Mouse (Mus musculus) v-Abl transformed pro-B cells (cell line): ENCODE data around the gene Extl1.

ENCODE experiments used
- in situ Hi-C, 2 experiments: fragments of 400-800 bp; cut with MboI; formaldehyde crosslinking; loops; one replicate each; pipeline ENCODE4 v1.15.1; 2025; ENCODE audit not compliant: unreplicated experiment in 2 of 2

Gene Extl1

DNA sequence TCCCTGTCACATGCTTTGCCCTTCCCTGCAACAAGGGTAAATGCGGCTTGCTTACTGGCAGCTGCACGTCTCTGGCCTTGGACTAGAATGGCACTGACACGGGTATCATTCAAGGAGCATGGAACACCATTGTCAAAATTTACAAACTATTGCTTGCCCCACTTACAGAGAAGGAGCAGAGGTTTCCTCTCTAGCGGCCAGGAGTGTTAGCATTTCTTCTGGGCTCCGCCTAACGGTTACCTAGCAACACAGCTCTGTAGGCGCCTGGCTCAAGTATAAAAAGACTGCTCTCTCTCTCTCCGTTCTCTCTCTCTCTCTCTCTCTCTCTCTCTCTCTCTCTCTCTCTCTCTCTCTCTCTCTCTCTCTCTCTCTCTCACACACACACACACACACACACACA lies 8.9 kb upstream of the Extl1 start:
- in situ Hi-C loops: loop anchor here in 1 of 2 experiments (5.0 kb wide), 1 partner anchor 85 kb away; no protein-coding TSS in a partner anchor

DNA sequence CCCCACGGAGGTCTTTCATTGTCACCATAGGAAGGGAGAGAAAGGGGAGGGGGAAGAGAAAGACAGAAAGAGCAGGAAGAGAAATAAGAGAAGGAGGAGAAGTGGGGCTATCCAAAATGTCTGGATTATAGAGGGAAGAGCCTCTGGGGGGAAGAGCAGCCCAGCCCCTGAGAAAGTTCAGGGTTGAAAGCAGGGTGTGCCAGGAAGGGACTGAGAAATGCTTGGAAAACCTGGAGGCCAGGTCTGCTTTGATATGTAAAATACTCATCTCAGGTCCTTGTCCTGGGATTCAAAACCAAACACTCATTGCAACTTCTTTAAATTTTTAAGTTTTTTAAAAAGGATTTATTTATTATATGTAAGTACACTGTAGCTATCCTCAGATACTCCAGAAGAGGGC lies 8.0 kb upstream of the Extl1 start:
- in situ Hi-C loops: loop anchor here in 1 of 2 experiments (5.0 kb wide), 1 partner anchor 86 kb away; no protein-coding TSS in a partner anchor

DNA sequence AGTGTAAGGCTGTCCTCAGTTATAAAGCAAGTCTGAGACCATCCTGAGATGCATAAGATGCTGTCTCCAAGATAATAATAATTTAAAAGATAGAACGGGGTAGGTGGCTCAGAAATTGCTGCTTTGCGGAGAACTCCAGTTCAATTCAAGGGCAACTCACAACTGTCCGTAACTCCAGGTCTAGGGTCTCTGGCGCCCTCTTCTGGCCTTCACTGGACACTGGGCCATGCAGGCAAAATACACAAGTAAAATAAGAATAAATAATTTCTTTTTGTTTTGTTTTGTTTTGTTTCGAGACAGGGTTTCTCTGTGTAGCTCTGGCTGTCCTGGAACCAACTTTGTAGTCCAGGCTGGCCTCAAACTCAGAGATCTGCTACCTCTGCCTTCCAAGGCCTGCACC lies 4.7 kb upstream of the Extl1 start:
- in situ Hi-C loops: no loop called here

DNA sequence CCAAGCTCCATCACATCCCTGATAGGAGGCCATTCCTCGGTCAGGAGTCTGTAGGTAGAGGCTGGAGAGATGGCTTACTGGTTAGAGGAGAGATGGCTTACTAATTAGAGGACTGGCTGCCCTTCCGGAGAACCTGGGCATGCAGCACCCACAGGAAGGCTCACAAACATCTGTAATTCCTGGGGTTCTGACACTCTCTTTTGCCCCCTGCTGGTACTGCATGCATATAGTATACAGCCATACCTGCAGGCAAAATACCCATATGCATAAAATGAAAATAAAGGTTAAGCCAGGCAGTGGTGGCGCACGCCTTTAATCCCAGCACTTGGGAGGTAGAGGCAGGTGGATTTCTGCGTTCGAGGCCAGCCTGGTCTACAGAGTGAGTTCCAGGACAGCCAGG lies 3.6 kb upstream of the Extl1 start:
- in situ Hi-C loops: no loop called here

DNA sequence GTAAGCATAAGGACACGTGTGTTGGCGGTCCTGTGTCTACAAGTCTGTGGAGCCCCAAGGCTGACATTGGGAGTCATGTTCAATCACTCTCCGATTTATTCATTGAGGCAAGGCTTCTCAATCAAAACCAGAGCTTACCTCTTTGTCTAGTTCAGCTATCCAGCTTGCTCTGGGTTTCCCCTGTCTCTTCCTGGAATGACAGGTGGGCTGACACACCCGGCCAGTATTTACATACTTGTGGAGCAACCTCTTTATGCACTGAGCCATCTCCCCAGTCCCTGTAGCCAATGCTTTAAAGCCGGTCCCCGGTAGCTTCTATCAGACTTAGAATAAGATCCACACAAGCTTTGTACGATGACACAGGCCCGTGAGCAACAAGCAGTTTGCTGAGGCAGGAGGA lies 4.1 kb downstream of the Extl1 start:
- in situ Hi-C loops: no loop called here

DNA sequence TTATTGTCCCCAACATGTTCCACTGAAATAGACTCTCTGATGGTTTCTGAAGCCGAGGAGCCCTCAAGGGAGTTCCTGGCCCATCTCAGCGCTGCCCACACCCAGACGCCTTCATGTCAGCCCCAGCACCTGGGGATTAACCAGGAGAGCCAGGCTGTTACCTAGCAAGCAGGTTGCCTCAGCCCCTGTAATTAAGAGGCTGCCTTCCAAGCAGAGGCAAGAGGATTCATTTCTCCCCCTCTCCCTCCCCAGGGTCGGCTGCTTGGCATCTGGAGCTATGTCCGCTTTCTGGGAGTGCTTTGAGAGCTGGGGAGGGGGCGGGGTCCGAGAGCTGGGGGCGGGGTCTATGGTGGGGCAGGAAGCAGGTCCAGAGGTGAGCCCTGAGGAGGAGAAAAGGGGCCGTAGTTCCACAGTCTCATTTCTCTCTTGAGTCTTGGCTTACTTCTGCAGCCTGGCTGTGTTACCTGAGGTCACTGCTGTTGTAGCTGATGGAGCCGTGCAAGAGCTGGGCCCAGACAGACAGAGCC lies 5.5 kb downstream of the Extl1 start:
- in situ Hi-C loops: no loop called here

DNA sequence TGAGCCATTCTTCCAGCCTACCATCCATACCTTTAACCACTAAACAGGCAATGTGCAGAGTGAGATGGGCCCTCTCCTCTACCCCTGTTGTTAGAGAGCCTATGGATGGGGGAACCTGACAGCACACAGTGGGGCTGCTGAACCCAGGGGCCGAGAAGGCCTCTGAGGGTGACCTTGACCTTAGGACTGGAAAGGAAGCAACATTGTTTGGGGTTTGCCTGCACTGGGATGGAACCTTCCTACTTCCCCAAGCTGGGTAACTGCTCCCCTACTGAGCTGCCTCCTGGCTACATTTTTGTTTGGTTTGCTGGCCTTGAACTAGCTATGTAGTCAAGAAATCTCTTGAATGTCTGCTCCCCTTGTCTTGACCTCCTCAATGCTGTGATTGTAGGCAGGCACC lies 9.3 kb downstream of the Extl1 start:
- in situ Hi-C loops: no loop called here

DNA sequence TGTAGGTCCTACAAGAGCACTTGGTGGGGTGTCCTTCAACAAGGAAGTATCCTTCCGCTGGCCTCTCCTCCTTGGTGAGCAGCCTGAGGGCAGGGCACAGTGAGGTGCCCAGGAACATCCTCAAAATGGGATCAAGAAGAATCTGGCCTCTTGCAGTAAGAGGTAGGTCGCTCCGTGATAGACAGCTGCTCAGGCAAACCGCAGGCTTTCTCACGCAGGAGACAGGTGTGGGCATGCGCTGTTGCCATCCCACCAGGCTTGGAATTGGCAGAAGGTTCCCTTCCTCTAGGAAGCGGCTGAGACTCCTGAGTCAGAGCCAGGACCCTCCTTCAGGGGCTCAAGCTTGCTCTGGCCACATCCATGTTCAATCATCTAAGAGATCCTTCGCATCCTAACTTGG lies 10.4 kb downstream of the Extl1 start:
- in situ Hi-C loops: no loop called here

DNA sequence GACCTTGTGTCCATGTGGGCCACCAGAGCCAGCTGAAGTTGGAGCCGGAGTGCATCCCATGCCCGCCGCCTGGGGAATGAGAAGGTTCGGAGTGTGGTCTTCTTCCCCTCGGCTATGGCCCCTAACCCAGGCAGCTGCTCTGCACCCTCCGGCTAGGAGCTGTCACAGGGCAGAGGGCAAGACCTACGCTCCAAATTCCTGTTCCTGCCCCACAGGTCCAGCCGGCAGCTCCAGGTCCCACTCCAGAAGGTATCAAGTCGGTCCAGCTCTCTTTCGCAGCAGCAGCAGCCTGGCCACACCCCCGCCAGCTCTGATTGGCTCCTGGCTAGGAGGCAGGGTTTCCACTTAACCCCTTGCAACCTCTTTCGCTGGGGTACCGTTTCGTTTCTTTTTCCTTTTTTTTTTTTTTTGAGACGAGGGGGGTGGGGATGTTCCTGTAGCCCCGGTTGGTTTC lies 11.3 kb downstream of the Extl1 start:
- in situ Hi-C loops: no loop called here

DNA sequence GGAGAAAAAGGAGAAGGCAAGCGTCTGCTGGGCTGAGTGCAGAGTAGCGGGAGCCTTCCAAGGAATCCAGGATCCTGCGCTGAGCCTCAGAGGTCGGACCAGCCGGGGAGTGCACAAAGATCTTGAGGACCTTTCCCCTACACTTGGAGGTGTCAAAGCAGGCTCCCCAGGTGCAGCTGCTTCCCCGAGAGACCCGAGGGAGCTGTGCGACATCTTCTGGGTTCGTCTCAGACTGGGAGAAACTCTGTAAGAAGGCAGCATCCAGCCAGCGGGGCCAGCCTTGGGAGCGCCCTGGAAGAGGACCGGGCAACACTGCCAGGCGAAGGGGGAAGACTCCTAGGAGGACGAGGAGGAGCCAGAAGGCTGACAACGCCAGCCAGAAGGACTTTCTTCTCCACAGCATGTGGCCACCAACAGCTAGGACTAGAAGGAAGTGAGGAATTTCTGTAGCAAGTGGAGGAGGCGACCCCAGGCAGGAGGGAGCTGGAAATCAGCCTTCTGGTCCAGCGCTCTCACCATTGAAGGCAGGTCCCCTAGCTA lies 12.3 kb downstream of the Extl1 start:
- in situ Hi-C loops: no loop called here

DNA sequence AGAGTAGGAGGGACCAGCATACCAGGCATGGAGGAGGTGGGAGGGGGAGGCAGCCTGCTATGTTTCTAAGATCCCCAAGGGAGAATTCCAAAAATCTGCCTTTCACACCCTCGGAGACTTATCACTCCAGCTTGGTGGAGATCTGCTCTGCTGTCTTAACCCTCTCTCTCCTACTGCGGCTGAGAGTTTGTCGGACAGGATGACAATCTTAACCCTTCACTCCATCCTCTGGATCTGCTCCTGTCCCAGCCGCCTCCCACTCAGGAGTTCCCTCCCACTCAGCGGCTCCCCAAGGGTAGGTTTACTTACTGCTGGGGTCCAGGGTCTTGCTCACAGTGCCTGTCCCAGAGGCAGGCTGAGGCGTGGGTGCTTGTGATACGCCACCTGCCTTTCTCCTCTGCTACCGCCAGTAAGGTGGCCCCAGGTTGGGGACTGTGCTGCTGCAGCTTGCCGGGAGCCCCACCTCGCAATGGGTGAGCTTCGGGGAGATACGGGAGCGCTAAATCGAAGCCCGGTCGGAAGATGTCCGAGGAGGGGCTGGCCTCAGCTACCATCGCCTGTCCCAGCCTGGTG lies 12.9 kb downstream of the Extl1 start:
- in situ Hi-C loops: no loop called here

DNA sequence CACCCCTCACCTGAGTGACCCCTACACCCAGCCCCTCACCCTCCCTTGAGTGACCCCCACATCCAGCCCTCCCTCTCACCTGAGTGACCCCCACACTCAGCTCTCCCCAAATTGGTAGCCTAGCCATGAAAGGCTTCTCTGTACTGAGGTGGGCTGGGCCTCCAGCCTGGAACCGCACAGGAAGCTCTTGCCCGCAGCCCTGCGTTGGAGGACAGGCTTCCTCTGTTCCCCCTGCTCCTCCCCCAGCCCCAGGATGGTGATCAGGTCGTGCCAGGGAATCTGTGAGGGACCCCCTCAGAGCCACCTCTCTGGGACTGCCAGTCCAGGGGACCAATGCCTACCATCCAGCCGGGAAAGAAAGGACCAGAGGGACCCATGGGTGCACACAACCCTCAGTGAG lies 18.4 kb downstream of the Extl1 start:
- in situ Hi-C loops: no loop called here

DNA sequence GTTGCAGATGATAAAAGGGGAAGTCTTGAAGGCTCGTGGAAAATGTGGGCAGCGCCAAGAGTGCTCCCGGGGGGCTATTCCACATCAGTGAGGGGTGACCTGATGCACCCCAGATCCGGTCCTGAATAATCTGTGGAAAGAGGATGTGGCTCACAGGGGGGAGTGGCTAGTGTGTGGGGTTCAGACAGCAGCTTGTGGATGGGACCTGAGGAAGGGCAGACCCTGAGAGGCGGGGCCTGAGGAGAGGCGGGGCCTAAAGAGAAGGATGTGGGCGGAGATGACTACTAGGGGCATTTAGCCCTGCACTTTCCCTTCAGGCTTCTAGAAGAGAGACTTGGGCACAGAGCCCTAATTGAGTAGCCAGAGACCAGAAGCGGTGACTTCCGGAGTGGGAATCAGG lies 21.1 kb downstream of the Extl1 start:
- in situ Hi-C loops: no loop called here

DNA sequence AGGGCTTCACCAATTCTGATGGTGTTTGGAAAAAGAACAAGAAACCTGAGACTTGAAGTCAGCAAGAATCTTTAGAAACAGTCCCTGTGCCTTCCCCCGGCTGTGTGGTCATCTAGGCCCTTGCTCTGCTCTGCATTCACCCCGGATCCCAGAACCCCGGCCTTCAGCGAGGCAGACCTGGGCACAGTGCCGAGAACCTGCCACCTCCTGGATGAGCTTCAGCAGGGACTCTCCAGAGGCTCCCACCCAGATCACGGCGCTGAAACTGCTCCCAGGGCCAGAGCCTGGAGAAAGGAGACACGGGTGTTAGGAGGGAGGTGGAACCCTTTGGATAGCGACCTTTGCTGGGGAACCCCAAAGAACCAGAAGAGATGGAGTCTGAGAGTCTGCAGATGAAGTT lies 21.5 kb downstream of the Extl1 start:
- in situ Hi-C loops: no loop called here

DNA sequence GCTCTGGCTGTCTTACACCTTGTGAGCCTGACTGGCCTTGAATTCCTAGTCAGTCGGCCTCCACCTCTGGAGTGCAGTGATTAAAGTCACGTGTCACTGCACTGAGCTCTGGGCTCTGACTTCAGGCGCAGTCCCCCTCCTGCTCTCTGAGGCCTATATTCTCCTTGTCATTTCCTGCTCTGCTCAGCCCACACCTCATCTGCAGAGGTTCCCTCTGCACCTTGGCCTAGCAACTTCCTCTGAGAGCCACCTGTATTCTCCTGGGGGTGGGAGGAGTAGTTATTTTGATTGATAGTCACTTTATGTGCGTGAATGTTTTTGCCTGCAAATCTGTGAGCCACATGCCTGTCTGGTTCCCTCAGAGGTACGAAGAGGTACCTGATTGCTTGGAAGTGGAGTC lies 22.4 kb downstream of the Extl1 start:
- in situ Hi-C loops: no loop called here

DNA sequence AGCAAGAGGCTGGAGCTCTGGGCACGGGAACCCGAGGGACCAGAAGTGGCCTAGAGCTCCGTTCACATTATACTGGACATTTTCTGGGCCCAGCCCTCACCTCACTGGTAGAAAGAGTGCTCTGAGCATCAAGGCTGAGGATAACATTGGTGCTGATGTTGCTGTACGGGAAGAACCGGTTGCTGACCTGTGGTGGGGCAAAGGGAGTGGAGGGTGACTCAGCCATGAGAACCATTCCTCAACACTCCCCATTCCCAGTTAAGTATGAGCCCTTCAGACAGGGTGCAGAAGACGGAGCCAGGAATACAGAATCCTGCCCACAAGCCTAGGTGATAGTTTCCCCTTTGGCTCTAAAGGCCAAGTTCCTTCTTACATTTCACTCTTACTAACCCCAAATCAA lies 24.0 kb downstream of the Extl1 start:
- in situ Hi-C loops: no loop called here

DNA sequence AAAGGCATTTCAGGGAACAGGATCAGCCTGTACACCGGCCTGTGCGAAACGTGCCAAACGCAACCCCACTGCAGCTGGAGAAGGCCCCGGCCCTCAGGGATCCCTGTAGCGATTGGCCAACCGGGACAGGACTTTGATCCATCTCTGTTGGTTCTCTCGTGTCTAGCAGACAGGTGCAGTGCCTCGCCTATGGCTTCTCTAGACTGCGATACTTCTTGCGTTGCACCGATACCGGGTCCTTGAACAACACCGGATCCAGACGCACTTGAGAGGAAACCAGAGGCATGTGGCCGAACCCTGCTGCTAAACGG lies 26.2 kb downstream of the Extl1 start:
- in situ Hi-C loops: no loop called here

DNA sequence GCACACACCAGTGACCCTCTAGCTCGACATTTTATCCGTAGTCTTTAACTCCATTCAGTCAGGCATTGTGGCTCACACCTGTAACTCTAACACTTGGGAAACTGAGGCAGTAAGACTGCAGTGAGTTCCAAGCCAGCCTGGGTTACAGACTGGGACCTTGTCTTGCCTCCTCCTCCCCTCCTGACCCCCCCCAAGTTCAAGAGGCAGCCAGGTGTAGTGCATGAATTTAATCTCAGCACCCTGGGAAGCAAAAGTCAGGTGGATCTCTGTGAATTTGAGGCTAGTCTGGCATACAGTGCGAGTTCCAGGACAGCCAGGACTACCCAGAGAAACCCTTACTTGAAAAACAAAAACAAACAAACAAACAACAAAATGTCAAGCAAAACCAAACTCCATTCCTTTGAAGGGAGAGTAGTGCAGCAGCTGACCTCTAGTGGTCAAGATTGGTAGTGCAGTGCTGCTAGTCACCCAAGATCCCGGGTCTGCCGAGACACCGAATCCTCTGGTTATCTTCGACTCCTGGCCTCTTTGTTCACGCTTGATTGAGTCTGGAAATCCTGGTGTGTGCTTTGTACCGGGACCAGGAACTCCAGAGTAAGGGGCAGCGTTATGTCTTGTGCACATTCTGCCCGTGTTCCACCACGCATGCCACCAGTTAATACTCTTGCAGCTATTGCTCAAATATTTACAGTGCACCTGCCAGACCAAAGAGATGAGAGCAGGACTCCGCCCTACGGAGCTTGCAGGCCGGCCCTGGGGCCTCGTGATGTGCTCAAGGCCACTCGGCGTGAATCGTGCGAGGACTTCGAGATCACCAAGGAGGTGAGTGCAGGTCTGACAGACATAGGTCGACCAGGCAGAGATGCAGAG lies 26.8 kb downstream of the Extl1 start:
- in situ Hi-C loops: no loop called here

DNA sequence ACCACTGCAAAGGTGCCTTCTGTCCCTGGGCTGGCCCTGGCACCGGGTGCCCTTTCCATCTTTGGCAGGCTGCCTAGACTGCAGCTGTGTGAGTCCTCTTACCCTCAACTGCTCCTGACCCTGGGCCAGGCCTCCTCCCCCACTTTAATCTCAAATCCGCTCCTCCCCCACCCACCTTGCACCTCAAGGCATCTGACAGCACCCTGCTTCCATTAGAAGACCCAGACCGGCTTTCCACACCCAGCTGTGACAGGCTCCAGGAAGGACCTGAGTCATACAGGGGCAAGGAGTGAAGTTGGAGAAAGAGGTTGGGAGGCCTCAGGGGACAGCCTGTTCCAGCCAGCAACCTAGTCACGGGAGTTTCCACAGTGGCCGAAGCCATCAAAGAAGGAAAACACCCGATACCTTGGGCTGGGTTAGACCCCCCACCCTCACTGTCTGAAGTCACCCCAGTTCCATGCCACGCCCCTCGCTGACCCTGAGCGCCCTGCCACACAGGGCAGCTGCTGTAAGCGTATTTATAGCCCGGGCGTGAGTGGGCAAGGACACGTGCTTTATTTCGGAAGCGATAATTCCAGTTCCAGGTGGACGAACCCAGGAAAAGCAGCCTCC lies 27.7 kb downstream of the Extl1 start:
- in situ Hi-C loops: no loop called here

DNA sequence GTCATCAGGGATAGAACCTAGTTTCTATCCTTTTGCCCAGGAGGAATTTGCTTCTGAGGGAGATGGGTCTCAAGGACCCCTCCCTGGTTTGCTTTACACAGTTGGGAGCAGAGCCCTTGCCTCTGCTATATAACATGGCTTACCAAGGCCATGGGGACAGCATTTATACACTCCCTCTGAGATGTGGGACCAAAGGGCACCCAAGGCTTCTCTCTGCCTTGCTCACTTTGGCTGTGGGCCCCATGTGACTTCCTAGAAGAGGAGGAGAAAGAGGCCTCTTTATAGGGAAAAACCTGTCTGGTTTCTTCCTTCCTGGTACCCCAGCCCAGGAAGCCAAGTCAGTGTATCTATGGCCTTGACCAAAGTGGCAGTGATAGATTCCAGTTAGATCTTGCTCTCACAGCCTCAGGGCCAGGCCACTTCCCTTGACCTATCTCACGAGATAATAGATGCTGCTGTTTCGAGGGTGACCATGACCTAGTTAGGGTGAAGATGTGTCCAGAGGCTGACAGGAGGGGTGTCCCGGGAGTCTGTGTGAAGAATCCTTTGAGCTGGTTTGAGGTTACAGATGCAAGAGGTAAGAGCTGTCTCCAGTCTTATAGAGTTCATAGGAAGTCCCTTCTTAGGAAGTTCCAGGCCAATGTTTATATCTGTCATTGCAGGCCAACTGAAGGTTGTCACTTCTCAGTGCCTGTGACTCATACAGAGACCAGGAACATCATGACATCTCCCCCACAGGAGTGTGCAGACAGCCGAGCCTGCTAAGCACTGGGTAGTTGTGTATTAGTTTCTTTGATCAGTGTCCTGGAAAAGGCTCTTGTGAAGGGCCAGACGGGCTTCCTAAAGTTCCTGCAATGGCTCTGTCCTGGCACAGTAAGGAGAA lies 29.9 kb downstream of the Extl1 start:
- in situ Hi-C loops: no loop called here

DNA sequence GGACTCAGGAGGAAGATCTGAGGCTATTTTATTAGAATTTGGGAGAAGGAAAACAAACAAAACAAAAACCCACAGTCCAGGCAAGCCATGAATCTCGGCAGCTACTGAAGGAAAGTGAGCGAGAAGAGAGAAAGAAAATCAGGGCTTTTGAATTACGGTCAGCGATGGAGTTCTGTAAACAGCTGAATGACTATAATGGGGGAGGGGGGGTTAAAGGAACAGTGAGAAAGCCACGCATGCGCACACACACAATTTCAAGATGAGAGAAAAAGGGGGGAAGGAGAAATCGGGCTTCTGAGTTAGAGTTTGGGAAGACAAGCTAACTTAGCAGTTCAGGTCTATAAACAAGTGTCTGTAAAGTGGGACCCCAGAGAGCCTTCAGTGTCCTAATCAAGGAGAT lies 30.7 kb downstream of the Extl1 start:
- in situ Hi-C loops: no loop called here
